Mouse (Mus musculus) subcutaneous adipose tissue, adult 2 months (tissue): ENCODE measurements around the gene Rhox4d. TPM values are rescaled to one million over a fixed set of nuclear protein-coding genes. Genes with fewer than 3 reads are reported as not detected.

ENCODE experiments used
- polyA plus RNA-seq: library from polyadenylated mRNA; depleted of rRNA; stranded (reverse); fragments of >200 nt; gene quantifications from 2 replicates; pipeline ENCODE4 v1.2.3, GENCODE M21; 2012; ENCODE audit warnings: low replicate concordance; rRNA removed

The Rhox4d gene
- not detected in 2 replicates for polyA plus RNA-seq

GRCm38 (mm10) chrX:37514059-37514458 lies at the start of gene Rhox4d:
Gene Rhox4d (plus strand): TSS chrX:37514359.

GRCm38 (mm10) chrX:37480037-37480436 lies 34.1 kb upstream of the Rhox4d start, which contains the start of gene Rhox4c:
Gene Rhox4c (plus strand): TSS chrX:37480337.

GRCm38 (mm10) chrX:37530152-37530551 lies 16.0 kb downstream of the Rhox4d start, which contains the start of gene Rhox2e:
Gene Rhox2e (plus strand): TSS chrX:37530452.

GRCm38 (mm10) chrX:37541719-37542118 lies 27.6 kb downstream of the Rhox4d start, which contains the start of gene Rhox3e:
Gene Rhox3e (plus strand): TSS chrX:37542019.

GRCm38 (mm10) chrX:37557112-37557511 lies 43.0 kb downstream of the Rhox4d start, which contains the start of gene Rhox4e:
Gene Rhox4e (plus strand): TSS chrX:37557412.

Other genes with a start within 250 kb of the Rhox4d start
- not detected in 2 replicates for gene Rhox4a, start 249.0 kb upstream of the Rhox4d start, polyA plus RNA-seq
- gene Rhox3a2, start 134.3 kb upstream of the Rhox4d start, polyA plus RNA-seq: not detected in 2 replicates
- not detected in 2 replicates for gene Rhox4a2, start 123.5 kb upstream of the Rhox4d start, polyA plus RNA-seq
- gene Rhox2b, start 102.3 kb upstream of the Rhox4d start, polyA plus RNA-seq: not detected in 2 replicates
- not detected in 2 replicates for gene Rhox4b, start 81.9 kb upstream of the Rhox4d start, polyA plus RNA-seq
- gene Rhox2c, start 60.7 kb upstream of the Rhox4d start, polyA plus RNA-seq: not detected in 2 replicates
- not detected in 2 replicates for gene Rhox3c, start 55.8 kb upstream of the Rhox4d start, polyA plus RNA-seq
- not detected in 2 replicates for gene Rhox4c, start 34.0 kb upstream of the Rhox4d start, polyA plus RNA-seq
- gene Rhox2d, start 20.9 kb upstream of the Rhox4d start, polyA plus RNA-seq: not detected in 2 replicates
- gene Rhox2e, start 16.1 kb downstream of the Rhox4d start, polyA plus RNA-seq: not detected in 2 replicates
- gene Rhox3e, start 27.7 kb downstream of the Rhox4d start, polyA plus RNA-seq: not detected in 2 replicates
- not detected in 2 replicates for gene Rhox4e, start 43.1 kb downstream of the Rhox4d start, polyA plus RNA-seq
- not detected in 2 replicates for gene Rhox2f, start 57.0 kb downstream of the Rhox4d start, polyA plus RNA-seq
- not detected in 2 replicates for gene Rhox3f, start 66.6 kb downstream of the Rhox4d start, polyA plus RNA-seq
- not detected in 2 replicates for gene Rhox4f, start 93.3 kb downstream of the Rhox4d start, polyA plus RNA-seq
- not detected in 2 replicates for gene Rhox3g, start 114.3 kb downstream of the Rhox4d start, polyA plus RNA-seq
- gene Rhox2g, start 129.1 kb downstream of the Rhox4d start, polyA plus RNA-seq: not detected in 2 replicates
- gene Rhox4g, start 137.0 kb downstream of the Rhox4d start, polyA plus RNA-seq: not detected in 2 replicates
- gene Rhox3h, start 154.4 kb downstream of the Rhox4d start, polyA plus RNA-seq: not detected in 2 replicates
- gene Rhox2h, start 158.9 kb downstream of the Rhox4d start, polyA plus RNA-seq: not detected in 2 replicates